Mouse (Mus musculus): Measurements from ENCODE around the gene Nploc4. TPM values are rescaled to one million over a fixed set of nuclear protein-coding genes. Genes with fewer than 3 reads are reported as not detected.
"Not testable (repeated sequence)": the region's sequence is repeated elsewhere in the genome, so short reads cannot be mapped to it uniquely, and the experiment has no call there.

Gene Nploc4
- polyA plus RNA-seq, 1 experiment from 2014 or later, result 37.0 TPM

DNA sequence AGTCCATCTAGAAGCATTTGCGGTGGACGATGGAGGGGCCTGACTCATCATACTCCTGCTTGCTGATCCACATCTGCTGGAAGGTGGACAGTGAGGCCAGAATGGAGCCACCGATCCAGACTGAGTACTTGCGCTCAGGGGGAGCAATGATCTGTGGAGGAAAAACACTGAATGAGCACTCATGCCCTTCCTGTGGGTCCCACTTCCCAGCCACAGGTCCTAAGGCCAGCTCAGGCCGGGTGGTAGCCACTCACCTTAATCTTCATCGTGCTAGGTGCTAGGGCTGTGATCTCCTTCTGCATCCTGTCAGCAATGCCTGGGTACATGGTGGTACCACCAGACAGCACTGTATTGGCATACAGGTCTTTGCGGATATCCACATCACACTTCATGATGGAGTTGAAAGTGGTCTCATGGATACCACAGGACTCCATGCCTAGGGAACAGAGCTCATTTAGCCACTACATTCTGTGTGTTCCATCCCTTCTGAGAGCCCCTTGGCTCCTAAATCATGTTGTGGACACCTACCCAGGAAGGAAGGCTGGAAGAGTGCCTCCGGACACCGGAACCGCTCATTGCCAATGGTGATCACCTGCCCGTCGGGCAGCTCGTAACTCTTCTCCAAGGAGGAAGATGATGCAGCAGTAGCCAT, 91.0 kb downstream of the Nploc4 start:
- peak overlapping the region; percentile 42 for H3K4me3 ChIP-seq (ENCODE audit: low read depth, low read length)
- not testable (repeated sequence) for ATAC-seq (ENCODE audit: insufficient number of reproducible peaks, insufficient read depth, low FRiP score, low read depth); H3K27ac ChIP-seq (ENCODE audit: low read length); H3K27me3 ChIP-seq (ENCODE audit: control insufficient read depth, insufficient read depth, low read length); H3K9me3 ChIP-seq (ENCODE audit: control insufficient read depth, low read depth, low read length)
- peaks cover 16% of the 10 kb centered on the region for H3K36me3 ChIP-seq (ENCODE audit: control insufficient read depth, insufficient read depth, low read length)
- 43% methylated on average over 10 of the region's 13 CpGs for WGBS
- peak overlapping the region; percentile 50 for H3K9ac ChIP-seq (replicated peaks; ENCODE audit: low read depth, low read length)
- peak overlapping the region; percentile 59 for H3K4me2 ChIP-seq (replicated peaks; ENCODE audit: low read depth, low read length)
- H3K4me1 ChIP-seq (ENCODE audit: control insufficient read depth, insufficient read depth, low read length), result peaks cover 11% of the 10 kb centered on the region

DNA sequence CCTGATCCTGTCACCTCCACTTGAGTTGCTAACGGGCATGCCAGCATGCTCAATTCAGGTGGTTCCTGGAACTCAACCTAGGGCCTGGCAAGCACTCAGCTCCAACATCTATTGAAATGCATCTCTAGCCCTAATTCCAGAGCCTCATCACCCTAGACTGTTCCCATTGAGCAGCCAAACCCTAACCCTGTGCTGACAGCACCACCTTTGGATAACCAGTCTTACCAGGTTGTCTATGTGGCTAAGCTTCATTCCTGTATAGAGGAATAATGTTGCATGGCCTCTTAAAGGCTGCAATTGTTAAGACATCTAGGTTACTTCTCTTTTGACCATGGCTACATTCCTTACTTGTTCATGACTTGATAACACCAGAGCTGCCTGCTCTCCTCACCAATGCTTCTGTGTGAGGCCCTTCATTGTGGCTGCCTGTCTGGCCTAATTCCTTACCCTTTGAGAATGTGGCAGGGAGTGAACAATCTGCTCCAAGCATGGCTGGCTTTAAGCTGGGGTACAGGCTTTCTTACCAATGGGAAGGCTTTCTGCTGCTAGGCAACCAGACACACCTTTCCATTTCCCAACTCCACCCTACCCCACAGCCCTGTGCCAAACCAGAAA, 92.3 kb downstream of the Nploc4 start:
- Histone ChIP-seq H3K27ac (ENCODE audit: low read length) (peak overlapping the region; percentile 48; the same call in 1 of the 2 replicates), H3K36me3 (ENCODE audit: control insufficient read depth, insufficient read depth, low read length) (peaks cover 16% of the 10 kb centered on the region), H3K4me3 (ENCODE audit: low read depth, low read length) (peak overlapping the region; percentile 15; the same call in 1 of the 2 replicates), H3K9me3 (ENCODE audit: control insufficient read depth, low read depth, low read length) (no peaks in the 10 kb centered on the region), H3K9ac (replicated peaks; ENCODE audit: low read depth, low read length) (no peak overlapping the region; the same call in 1 of the 2 replicates), H3K4me1 (ENCODE audit: control insufficient read depth, insufficient read depth, low read length) (no peaks in the 10 kb centered on the region), H3K27me3 (ENCODE audit: control insufficient read depth, insufficient read depth, low read length) (no peaks in the 10 kb centered on the region), H3K4me2 (replicated peaks; ENCODE audit: low read depth, low read length) (peak overlapping the region; percentile 27)
- 19% methylated on average over 1 of the region's 1 CpGs for WGBS
- ATAC-seq (ENCODE audit: insufficient number of reproducible peaks, insufficient read depth, low FRiP score, low read depth), result no peak

DNA sequence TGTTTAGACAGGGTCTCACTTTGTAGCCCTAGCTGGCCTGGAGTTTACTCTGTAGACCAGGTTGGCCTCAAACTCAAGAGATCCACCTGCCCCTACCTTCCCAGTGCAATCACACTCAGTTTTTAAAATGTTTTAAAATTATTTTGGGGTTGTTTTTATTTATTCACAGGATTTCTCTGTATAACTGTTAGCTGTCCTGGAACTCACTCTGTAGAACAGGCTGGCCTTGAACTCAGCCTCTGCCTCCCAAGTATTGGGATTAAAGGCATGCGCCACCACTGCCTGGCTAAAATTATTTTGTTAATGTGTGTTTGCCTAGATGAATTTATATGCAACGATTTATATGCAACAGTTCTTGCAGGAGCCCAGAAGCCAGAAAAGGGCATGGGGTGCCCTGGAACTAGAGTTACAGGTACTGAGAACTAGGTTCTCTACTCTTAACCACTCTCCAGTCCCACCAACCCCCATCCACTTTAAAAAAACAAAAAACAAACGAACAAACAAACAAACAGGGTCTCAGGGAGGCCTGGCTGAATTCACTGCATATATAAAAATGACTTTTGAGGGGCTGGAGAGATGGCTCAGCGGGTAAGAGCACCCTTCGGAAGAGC, 93.1 kb downstream of the Nploc4 start:
- no peak overlapping the region for H3K9ac ChIP-seq (replicated peaks; ENCODE audit: low read depth, low read length)
- 0 out of 2 replicates have a peak overlapping the region, but pooled peaks have one; percentile 15 for H3K4me3 ChIP-seq (ENCODE audit: low read depth, low read length)
- no peaks in the 10 kb centered on the region for H3K27me3 ChIP-seq (ENCODE audit: control insufficient read depth, insufficient read depth, low read length)
- peaks cover 16% of the 10 kb centered on the region for H3K36me3 ChIP-seq (ENCODE audit: control insufficient read depth, insufficient read depth, low read length)
- no peaks in the 10 kb centered on the region for H3K9me3 ChIP-seq (ENCODE audit: control insufficient read depth, low read depth, low read length)
- H3K27ac ChIP-seq (ENCODE audit: low read length), result peak overlapping the region; percentile 48; the same call in 1 of the 2 replicates
- H3K4me2 ChIP-seq (replicated peaks; ENCODE audit: low read depth, low read length), result no peak overlapping the region
- WGBS, result 58% methylated on average over 5 of the region's 5 CpGs
- H3K4me1 ChIP-seq (ENCODE audit: control insufficient read depth, insufficient read depth, low read length), result no peaks in the 10 kb centered on the region
- ATAC-seq (ENCODE audit: insufficient number of reproducible peaks, insufficient read depth, low FRiP score, low read depth), result no peak

DNA sequence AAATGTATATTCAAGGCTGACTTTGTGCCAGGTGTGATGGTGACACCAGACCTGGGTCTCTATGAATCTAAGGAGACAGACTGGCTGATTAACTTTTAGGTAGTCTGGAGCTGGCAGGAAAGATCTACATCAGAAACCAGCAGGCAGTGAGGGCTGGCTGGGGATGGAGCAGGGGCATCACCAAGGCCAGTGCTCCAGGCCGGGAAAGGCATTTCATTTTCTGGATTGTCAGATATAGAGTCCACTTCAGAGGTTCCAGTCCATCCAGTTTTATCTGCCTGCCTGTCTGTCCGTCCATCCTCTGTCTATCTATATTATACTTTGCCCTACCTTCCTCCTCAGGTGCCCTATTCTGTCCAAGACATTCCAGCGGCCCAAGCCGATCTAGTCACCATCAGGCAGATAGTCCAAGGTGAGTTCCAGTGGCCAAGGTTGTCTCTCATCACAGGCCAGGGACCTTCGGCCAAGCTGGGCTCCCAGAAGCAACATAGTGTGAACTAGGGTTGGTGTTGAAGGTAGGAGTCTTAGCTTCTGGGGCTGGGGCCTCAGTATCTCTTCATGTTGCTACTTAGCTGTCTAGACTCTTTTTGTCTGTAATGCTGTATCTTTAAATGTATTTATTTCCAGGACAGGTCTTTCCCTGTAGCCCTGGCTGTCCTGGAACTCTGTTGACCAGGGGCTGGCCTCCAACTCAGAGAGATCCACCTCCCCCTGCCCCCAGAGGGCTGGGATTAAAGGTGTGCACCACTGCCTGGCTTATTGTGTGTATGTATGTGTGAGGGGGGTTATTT, 93.8 kb downstream of the Nploc4 start:
- Histone ChIP-seq H3K27ac (ENCODE audit: low read length) (peak overlapping the region; percentile 30; the same call in 1 of the 2 replicates), H3K4me3 (ENCODE audit: low read depth, low read length) (no peak overlapping the region), H3K9me3 (ENCODE audit: control insufficient read depth, low read depth, low read length) (no peaks in the 10 kb centered on the region), H3K36me3 (ENCODE audit: control insufficient read depth, insufficient read depth, low read length) (peaks cover 16% of the 10 kb centered on the region), H3K4me1 (ENCODE audit: control insufficient read depth, insufficient read depth, low read length) (no peaks in the 10 kb centered on the region), H3K4me2 (replicated peaks; ENCODE audit: low read depth, low read length) (no peak overlapping the region), H3K9ac (replicated peaks; ENCODE audit: low read depth, low read length) (no peak overlapping the region), H3K27me3 (ENCODE audit: control insufficient read depth, insufficient read depth, low read length) (no peaks in the 10 kb centered on the region)
- 70% methylated on average over 5 of the region's 5 CpGs for WGBS
- no peak for ATAC-seq (ENCODE audit: insufficient number of reproducible peaks, insufficient read depth, low FRiP score, low read depth)

DNA sequence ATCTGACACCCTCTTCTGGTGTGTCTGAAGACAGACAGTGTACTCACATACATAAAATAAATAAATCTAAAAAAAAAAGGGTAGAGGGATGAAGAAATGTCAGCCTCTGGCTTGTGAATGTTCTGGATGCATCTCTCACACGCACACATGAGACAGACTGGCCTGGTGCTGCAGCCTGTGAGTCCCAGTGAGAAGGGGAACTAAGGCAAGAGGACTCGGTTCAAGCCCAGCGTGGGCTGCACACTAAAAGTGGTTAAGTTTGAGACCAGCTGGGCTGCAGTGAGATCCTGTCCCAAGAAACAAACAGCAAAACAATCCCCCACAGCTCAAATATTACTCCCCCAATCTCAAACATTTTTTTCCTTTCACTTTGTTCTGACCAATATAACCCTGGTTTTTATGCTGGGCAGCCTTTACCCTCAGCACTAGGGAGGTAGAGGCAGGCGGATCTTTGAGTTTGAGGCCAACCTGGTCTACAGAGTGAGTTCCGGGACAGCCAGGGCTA, 94.8 kb downstream of the Nploc4 start:
- H3K27ac ChIP-seq (ENCODE audit: low read length), result no peak overlapping the region
- peaks cover 16% of the 10 kb centered on the region for H3K36me3 ChIP-seq (ENCODE audit: control insufficient read depth, insufficient read depth, low read length)
- no peaks in the 10 kb centered on the region for H3K4me1 ChIP-seq (ENCODE audit: control insufficient read depth, insufficient read depth, low read length)
- H3K27me3 ChIP-seq (ENCODE audit: control insufficient read depth, insufficient read depth, low read length), result no peaks in the 10 kb centered on the region
- no peak overlapping the region for H3K9ac ChIP-seq (replicated peaks; ENCODE audit: low read depth, low read length)
- no peaks in the 10 kb centered on the region for H3K9me3 ChIP-seq (ENCODE audit: control insufficient read depth, low read depth, low read length)
- no peak overlapping the region for H3K4me3 ChIP-seq (ENCODE audit: low read depth, low read length)
- no peak overlapping the region for H3K4me2 ChIP-seq (replicated peaks; ENCODE audit: low read depth, low read length)
- no peak for ATAC-seq (ENCODE audit: insufficient number of reproducible peaks, insufficient read depth, low FRiP score, low read depth)
- WGBS, result 89% methylated on average over 5 of the region's 5 CpGs

- H3K27me3 ChIP-seq (ENCODE audit: control insufficient read depth, insufficient read depth, low read length), result no peaks in the 10 kb centered on the region
- no peak for ATAC-seq (ENCODE audit: insufficient number of reproducible peaks, insufficient read depth, low FRiP score, low read depth)
- H3K36me3 ChIP-seq (ENCODE audit: control insufficient read depth, insufficient read depth, low read length), result peaks cover 11% of the 10 kb centered on the region
- no peaks in the 10 kb centered on the region for H3K4me1 ChIP-seq (ENCODE audit: control insufficient read depth, insufficient read depth, low read length)
- no peak overlapping the region for H3K9ac ChIP-seq (replicated peaks; ENCODE audit: low read depth, low read length)
- 97% methylated on average over 4 of the region's 4 CpGs for WGBS
- no peak overlapping the region for H3K4me3 ChIP-seq (ENCODE audit: low read depth, low read length)
- H3K9me3 ChIP-seq (ENCODE audit: control insufficient read depth, low read depth, low read length), result no peaks in the 10 kb centered on the region
- no peak overlapping the region for H3K4me2 ChIP-seq (replicated peaks; ENCODE audit: low read depth, low read length)
- no peak overlapping the region for H3K27ac ChIP-seq (ENCODE audit: low read length)
Observed at GRCm38 (mm10) chr11:120341661-120342060, 95.8 kb downstream of the Nploc4 start.

GRCm38 (mm10) chr11:120339978-120340513, 97.5 kb downstream of the Nploc4 start:
- H3K27ac ChIP-seq (ENCODE audit: low read length), result peak overlapping the region; percentile 52; the same call in 1 of the 2 replicates
- WGBS, result 75% methylated on average over 10 of the region's 10 CpGs
- ATAC-seq (ENCODE audit: insufficient number of reproducible peaks, insufficient read depth, low FRiP score, low read depth), result peak; percentile 68; the same call in 1 of the 2 replicates

GRCm38 (mm10) chr11:120338786-120339185, 98.7 kb downstream of the Nploc4 start:
- Histone ChIP-seq H3K9ac (replicated peaks; ENCODE audit: low read depth, low read length) (no peak overlapping the region), H3K4me3 (ENCODE audit: low read depth, low read length) (no peak overlapping the region), H3K9me3 (ENCODE audit: control insufficient read depth, low read depth, low read length) (no peaks in the 10 kb centered on the region), H3K27me3 (ENCODE audit: control insufficient read depth, insufficient read depth, low read length) (no peaks in the 10 kb centered on the region), H3K4me2 (replicated peaks; ENCODE audit: low read depth, low read length) (no peak overlapping the region), H3K4me1 (ENCODE audit: control insufficient read depth, insufficient read depth, low read length) (no peaks in the 10 kb centered on the region), H3K27ac (ENCODE audit: low read length) (no peak overlapping the region), H3K36me3 (ENCODE audit: control insufficient read depth, insufficient read depth, low read length) (no peaks in the 10 kb centered on the region)
- WGBS, result 72% methylated on average over 3 of the region's 3 CpGs
- no peak for ATAC-seq (ENCODE audit: insufficient number of reproducible peaks, insufficient read depth, low FRiP score, low read depth)

More at GRCm38 (mm10) chr11:120339978-120340513, 97.5 kb downstream of the Nploc4 start:
- no peaks in the 10 kb centered on the region for H3K9me3 ChIP-seq (ENCODE audit: control insufficient read depth, low read depth, low read length)
- no peak overlapping the region for H3K4me2 ChIP-seq (replicated peaks; ENCODE audit: low read depth, low read length)
- peaks cover 2% of the 10 kb centered on the region for H3K36me3 ChIP-seq (ENCODE audit: control insufficient read depth, insufficient read depth, low read length)
- H3K27me3 ChIP-seq (ENCODE audit: control insufficient read depth, insufficient read depth, low read length), result no peaks in the 10 kb centered on the region
- H3K4me1 ChIP-seq (ENCODE audit: control insufficient read depth, insufficient read depth, low read length), result no peaks in the 10 kb centered on the region
- H3K4me3 ChIP-seq (ENCODE audit: low read depth, low read length), result no peak overlapping the region
- no peak overlapping the region for H3K9ac ChIP-seq (replicated peaks; ENCODE audit: low read depth, low read length)
